Mouse (Mus musculus) kidney, adult 18-20 months (tissue): ENCODE data around the gene Bnip2.
A peak's percentile ranks its signal among the peaks of the same experiment; 100 is the strongest.

ENCODE experiments used
- DNase-seq: peaks from one replicate; pipeline ENCODE4 v3.0.0; 2021

The Bnip2 gene

GRCm38 (mm10) chr9:69989303-69990121, at the start of gene Bnip2:
Gene Bnip2 (plus strand): TSS chr9:69989466.
- peak; percentile 96 for DNase-seq

- no peak for DNase-seq
Measured at GRCm38 (mm10) chr9:69940839-69941490, 48.3 kb upstream of the Bnip2 start.

- DNase-seq, result no peak
Measured at GRCm38 (mm10) chr9:69941556-69941955, 47.7 kb upstream of the Bnip2 start.

- DNase-seq, result peak; percentile 19
Measured at GRCm38 (mm10) chr9:69948964-69949363, 40.3 kb upstream of the Bnip2 start.

- no peak for DNase-seq
Measured at GRCm38 (mm10) chr9:69949641-69950040, 39.6 kb upstream of the Bnip2 start.

GRCm38 (mm10) chr9:69961007-69961406, 28.3 kb upstream of the Bnip2 start:
- no peak for DNase-seq

- DNase-seq, result no peak
Measured at GRCm38 (mm10) chr9:69964370-69964769, 24.9 kb upstream of the Bnip2 start.

GRCm38 (mm10) chr9:69985526-69985925, 3.7 kb upstream of the Bnip2 start:
- DNase-seq, result no peak

GRCm38 (mm10) chr9:69986063-69986462, 3.2 kb upstream of the Bnip2 start:
- no peak for DNase-seq

- no peak for DNase-seq
Measured at GRCm38 (mm10) chr9:69986571-69986970, 2.7 kb upstream of the Bnip2 start.

- peak; percentile 70 for DNase-seq
Measured at GRCm38 (mm10) chr9:69987579-69987978, 1.7 kb upstream of the Bnip2 start.

- DNase-seq, result no peak
Measured at GRCm38 (mm10) chr9:69988706-69989302, 462 bp upstream of the Bnip2 start.

- no peak for DNase-seq
Measured at GRCm38 (mm10) chr9:69990346-69990745, 1.1 kb downstream of the Bnip2 start.

- no peak for DNase-seq
Measured at GRCm38 (mm10) chr9:69992841-69993277, 3.6 kb downstream of the Bnip2 start.

- no peak for DNase-seq
Measured at GRCm38 (mm10) chr9:69993479-69993878, 4.2 kb downstream of the Bnip2 start.

GRCm38 (mm10) chr9:69994547-69994946, 5.3 kb downstream of the Bnip2 start:
- DNase-seq, result no peak

GRCm38 (mm10) chr9:69999318-69999717, 10.1 kb downstream of the Bnip2 start:
- DNase-seq, result no peak

GRCm38 (mm10) chr9:70003516-70003915, 14.2 kb downstream of the Bnip2 start:
- DNase-seq, result no peak

GRCm38 (mm10) chr9:70006984-70007383, 17.7 kb downstream of the Bnip2 start:
- DNase-seq, result no peak

GRCm38 (mm10) chr9:70007506-70008248, 18.4 kb downstream of the Bnip2 start:
- DNase-seq, result no peak

GRCm38 (mm10) chr9:70009754-70010304, 20.6 kb downstream of the Bnip2 start:
- no peak for DNase-seq

- DNase-seq, result no peak
Measured at GRCm38 (mm10) chr9:70010781-70011473, 21.7 kb downstream of the Bnip2 start.
